Mouse (Mus musculus) spleen, adult 2 months (tissue): ENCODE measurements around the gene Spsb1.

Source experiments
- CTCF ChIP-seq: fragments of 200-500 bp; IDR thresholded peaks from 2 replicates; pipeline ENCODE4 v1.5.1; 2011; ENCODE audit warnings: mild to moderate bottlenecking, inconsistent platforms; ENCODE audit not compliant: insufficient read depth, insufficient read length, insufficient replicate concordance; ENCODE audit errors: extremely low read depth
- POLR2A ChIP-seq: fragments of 200-500 bp; IDR thresholded peaks from 2 replicates; pipeline ENCODE4 v1.6.1; 2011; ENCODE audit warnings: low read depth, low read length, inconsistent platforms

- TF ChIP-seq CTCF (no peak), POLR2A (no peak)
Observed at GRCm38 (mm10) chr4:149998786-149999509, 44.1 kb upstream of the Spsb1 start.
